Comparison of ENCODE assay signal across 12 mouse cellular contexts in the genomic region with DNA sequence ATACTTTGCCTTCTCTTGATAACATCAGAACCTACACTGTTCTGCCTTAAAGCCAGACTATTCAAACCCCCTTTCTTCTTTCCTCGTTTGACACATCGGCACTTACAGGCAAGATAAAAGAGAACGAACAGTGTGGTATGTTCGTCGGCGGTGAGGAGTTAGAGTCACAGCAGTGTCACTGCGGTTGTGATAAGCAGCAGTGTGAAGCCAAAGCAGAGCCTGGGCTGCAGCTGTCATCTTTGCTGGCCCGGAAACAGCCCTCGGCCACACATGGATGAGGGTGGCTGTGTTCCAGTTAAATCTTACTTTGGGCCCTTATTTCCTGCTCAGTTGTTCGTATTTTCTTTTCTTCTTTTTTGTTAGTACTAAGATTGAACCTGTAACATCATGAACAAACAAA. TPM values are rescaled to one million over a fixed set of nuclear protein-coding genes. Genes with fewer than 3 reads are reported as not detected.
DNase-seq lines count a peak whose midpoint lies in the region; ATAC-seq and TF ChIP-seq lines count a peak whose summit lies in the region.
"Had no signal": no experiment of that assay in that cellular context is flagged by ENCODE, and none has a peak within 500 bp of the region (broad histone marks: within the 10 kb centered on the region; RNA-seq: fewer than 3 reads in every experiment).

No protein-coding gene starts in this region.

- TF ChIP-seq CTCF in heart, postnatal 0 days (IDR thresholded peaks at IDR 0.05; ENCODE audit: low read depth), result no peak

- 0 out of 2 replicates have a peak overlapping the region, but pooled peaks have one; percentile 30 for H3K27ac ChIP-seq in heart, postnatal 0 days (ENCODE audit: low read depth)
- H3K27ac ChIP-seq in hindbrain, embryonic 12.5 days, result no peak overlapping the region
- H3K27ac ChIP-seq: hindbrain, embryonic 15.5 days; stomach, embryonic 15.5 days had no signal

- H3K27me3 ChIP-seq in erythroblast, embryonic 14.5 days (ENCODE audit: control insufficient read depth), result no peaks in the 10 kb centered on the region
- no peaks in the 10 kb centered on the region for H3K27me3 ChIP-seq in heart, postnatal 0 days (ENCODE audit: control insufficient read depth, insufficient read depth, low read length)
- no peaks in the 10 kb centered on the region for H3K27me3 ChIP-seq in hindbrain, embryonic 12.5 days
- H3K27me3 ChIP-seq: hindbrain, embryonic 15.5 days; stomach, embryonic 15.5 days had no signal

- ATAC-seq in heart, postnatal 0 days (ENCODE audit: insufficient read depth, low read depth), result peak; percentile 83
- ATAC-seq in megakaryocyte progenitor cell, adult 5-6 weeks (replicated peaks; ENCODE audit: poor library complexity), result peak; percentile 99
- no peak for ATAC-seq in granulocyte monocyte progenitor cell, adult 5-6 weeks (replicated peaks; ENCODE audit: poor library complexity, severe bottlenecking)
- no peak for ATAC-seq in hindbrain, embryonic 12.5 days (ENCODE audit: low FRiP score)

- H3K36me3 ChIP-seq in erythroblast, embryonic 14.5 days (ENCODE audit: control insufficient read depth), result peaks cover 92% of the 10 kb centered on the region
- H3K36me3 ChIP-seq in heart, postnatal 0 days (replicated peaks; ENCODE audit: control insufficient read depth, insufficient read depth, low read length), result peaks cover 22% of the 10 kb centered on the region
- peaks cover 33% of the 10 kb centered on the region for H3K36me3 ChIP-seq in hindbrain, embryonic 12.5 days

- intact Hi-C loops in left cerebral cortex, postnatal 4 days (cut with DNase I), result no loop called here
- intact Hi-C loops in left cerebral cortex, postnatal 36 days (cut with DNase I), result no loop called here

- TF ChIP-seq EP300 in heart, postnatal 0 days (IDR thresholded peaks at IDR 0.05; ENCODE audit: low read depth), result no peak

- H3K4me1 ChIP-seq in erythroblast, embryonic 14.5 days (ENCODE audit: control insufficient read depth), result peaks cover 52% of the 10 kb centered on the region
- no peaks in the 10 kb centered on the region for H3K4me1 ChIP-seq in heart, postnatal 0 days (ENCODE audit: control insufficient read depth, insufficient read depth)
- peaks cover 8% of the 10 kb centered on the region; the same call in 1 of the 2 replicates for H3K4me1 ChIP-seq in hindbrain, embryonic 12.5 days
- H3K4me1 ChIP-seq: stomach, embryonic 15.5 days had no signal

- no peak overlapping the region for H3K4me2 ChIP-seq in heart, postnatal 0 days (ENCODE audit: low read depth, low read length)
- no peak overlapping the region for H3K4me2 ChIP-seq in hindbrain, embryonic 12.5 days (replicated peaks)
- H3K4me2 ChIP-seq: hindbrain, embryonic 15.5 days; stomach, embryonic 15.5 days had no signal

- peak; percentile 63 for DNase-seq in left cerebral cortex, postnatal 4 days
- DNase-seq in left cerebral cortex, postnatal 36 days (ENCODE audit: low spot score in 2 of 2), result no peak
- peak; percentile 54 for DNase-seq in heart, postnatal 0 days (ENCODE audit: low spot score)
- no peak for DNase-seq in right cerebral cortex, postnatal 25 days
- DNase-seq: lung, postnatal 4 days; right cerebral cortex, postnatal 14 days had no signal

- 24% methylated on average over 10 of the region's 10 CpGs for WGBS in heart, postnatal 0 days
- 92% methylated on average over 10 of the region's 10 CpGs for WGBS in hindbrain, embryonic 12.5 days

- no peak overlapping the region for H3K9ac ChIP-seq in heart, postnatal 0 days (replicated peaks; ENCODE audit: low read depth, low read length)
- H3K9ac ChIP-seq in hindbrain, embryonic 12.5 days, result no peak overlapping the region
- H3K9ac ChIP-seq: hindbrain, embryonic 15.5 days; stomach, embryonic 15.5 days had no signal

- H3K4me3 ChIP-seq in erythroblast, embryonic 14.5 days (replicated peaks), result peak overlapping the region; percentile 32
- no peak overlapping the region for H3K4me3 ChIP-seq in heart, postnatal 0 days (ENCODE audit: low read depth, low read length)
- H3K4me3 ChIP-seq in hindbrain, embryonic 12.5 days, result no peak overlapping the region
- H3K4me3 ChIP-seq: hindbrain, embryonic 15.5 days; stomach, embryonic 15.5 days had no signal

- no peaks in the 10 kb centered on the region for H3K9me3 ChIP-seq in erythroblast, embryonic 14.5 days (ENCODE audit: control insufficient read depth, low read length)
- H3K9me3 ChIP-seq in heart, postnatal 0 days (replicated peaks; ENCODE audit: control insufficient read depth, low read length), result no peaks in the 10 kb centered on the region
- no peaks in the 10 kb centered on the region for H3K9me3 ChIP-seq in hindbrain, embryonic 12.5 days (replicated peaks)
- H3K9me3 ChIP-seq: hindbrain, embryonic 15.5 days; stomach, embryonic 15.5 days had no signal

RNA-seq across cellular contexts. Expression of gene Bcl2l13, which starts 18.4 kb away (rescaled TPM):
- total RNA-seq in left cerebral cortex, postnatal 4 days (2021), result 10 to 100 TPM; 38.0 to 40.8 TPM
- 10 to 100 TPM; 45.5 to 55.5 TPM for total RNA-seq in left cerebral cortex, postnatal 36 days (2021)
- polyA plus RNA-seq in erythroblast, embryonic 14.5 days (2012), result 15.0 and 17.5 TPM in 2 replicates
- total RNA-seq in heart, postnatal 0 days (2014; rRNA removed; ENCODE audit: low replicate concordance), result 30.9 and 75.4 TPM in 2 replicates
- polyA plus RNA-seq in heart, postnatal 0 days (2015; fragmentation: Nextera tagmentation; extraction: Ambion mirVana), result 29.4 and 32.4 TPM in 2 replicates
- 18.4 and 23.9 TPM in 2 replicates for total RNA-seq in megakaryocyte progenitor cell, adult 5-6 weeks (2015)
- 17.7 and 34.6 TPM in 2 replicates for total RNA-seq in megakaryocyte progenitor cell, adult 5-6 weeks (2017)
- 27.9 and 36.8 TPM in 2 replicates for total RNA-seq in granulocyte monocyte progenitor cell, adult 5-6 weeks (2014; fragmentation: Nextera tagmentation)
- total RNA-seq in granulocyte monocyte progenitor cell, adult 5-6 weeks (2017), result 18.7 and 27.6 TPM in 2 replicates
- polyA plus RNA-seq in hindbrain, embryonic 12.5 days (2016; fragmentation: Nextera tagmentation; extraction: Ambion mirVana), result 38.2 and 40.0 TPM in 2 replicates

RNA-seq across cellular contexts. Expression of gene Atp6v1e1, which starts 31.8 kb away (rescaled TPM):
- total RNA-seq in left cerebral cortex, postnatal 4 days (2021), result 100 to 1,000 TPM; 267 to 273 TPM
- total RNA-seq in left cerebral cortex, postnatal 36 days (2021), result 100 to 1,000 TPM; 539 to 601 TPM
- 19.0 and 20.2 TPM in 2 replicates for polyA plus RNA-seq in erythroblast, embryonic 14.5 days (2012)
- total RNA-seq in heart, postnatal 0 days (2014; rRNA removed; ENCODE audit: low replicate concordance), result 126 and 129 TPM in 2 replicates
- 172 and 173 TPM in 2 replicates for polyA plus RNA-seq in heart, postnatal 0 days (2015; fragmentation: Nextera tagmentation; extraction: Ambion mirVana)
- total RNA-seq in megakaryocyte progenitor cell, adult 5-6 weeks (2015), result 139 and 152 TPM in 2 replicates
- total RNA-seq in megakaryocyte progenitor cell, adult 5-6 weeks (2017), result 135 and 152 TPM in 2 replicates
- total RNA-seq in granulocyte monocyte progenitor cell, adult 5-6 weeks (2014; fragmentation: Nextera tagmentation), result 118 and 138 TPM in 2 replicates
- total RNA-seq in granulocyte monocyte progenitor cell, adult 5-6 weeks (2017), result 128 and 131 TPM in 2 replicates
- 178 and 180 TPM in 2 replicates for polyA plus RNA-seq in hindbrain, embryonic 12.5 days (2016; fragmentation: Nextera tagmentation; extraction: Ambion mirVana)

Comparison
In these comparisons a context has a peak if more than half of its experiments do, and no peak if none do; other contexts are left out.
1. DNase-seq: peak in left cerebral cortex, postnatal 4 days (single experiment) and heart, postnatal 0 days (single experiment); none in left cerebral cortex, postnatal 36 days (0 of 2) and right cerebral cortex, postnatal 25 days (single experiment).
2. ATAC-seq: peak in heart, postnatal 0 days (single experiment) and megakaryocyte progenitor cell, adult 5-6 weeks (single experiment); none in granulocyte monocyte progenitor cell, adult 5-6 weeks (single experiment) and hindbrain, embryonic 12.5 days (single experiment).